Mouse (Mus musculus): ENCODE results near the gene Prkn.

DNA sequence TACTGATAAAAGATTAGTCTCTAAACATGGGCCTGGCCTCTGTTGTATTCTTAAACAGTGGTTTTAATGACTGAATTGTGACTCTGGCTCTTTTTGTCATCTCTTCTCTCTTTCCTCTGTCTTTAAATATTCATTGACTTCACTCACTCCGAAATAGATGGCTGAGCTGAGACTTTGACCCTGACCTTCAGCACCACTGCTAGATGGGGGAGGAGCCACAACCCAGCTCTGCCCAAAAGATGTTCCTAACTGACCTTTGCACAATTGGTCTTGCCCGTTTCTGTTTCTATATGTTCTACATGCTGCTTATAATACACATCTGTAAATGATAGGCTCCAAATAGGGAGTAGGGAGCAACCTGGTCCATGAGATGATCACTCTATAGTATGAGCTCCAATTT is 912.5 kb downstream of the Prkn start:
- TF ChIP-seq CTCF (IDR thresholded peaks at IDR 0.05): no peak
- TF ChIP-seq EP300 (IDR thresholded peaks at IDR 0.05): no peak

Measured in lung, postnatal 0 days (tissue).